Mouse (Mus musculus) spleen, adult 2 months (tissue): Measurements from ENCODE around the gene Plin2.

Experiments
- CTCF ChIP-seq: fragments of 200-500 bp; IDR thresholded peaks from 2 replicates; pipeline ENCODE4 v1.5.1; 2011; ENCODE audit warnings: mild to moderate bottlenecking, inconsistent platforms; ENCODE audit not compliant: insufficient read depth, insufficient read length, insufficient replicate concordance; ENCODE audit errors: extremely low read depth
- POLR2A ChIP-seq: fragments of 200-500 bp; IDR thresholded peaks from 2 replicates; pipeline ENCODE4 v1.6.1; 2011; ENCODE audit warnings: low read depth, low read length, inconsistent platforms

GRCm38 (mm10) chr4:86715341-86715740 lies 45.5 kb upstream of the Plin2 start:
- TF ChIP-seq CTCF, result no peak
- TF ChIP-seq POLR2A, result no peak
